Mouse (Mus musculus) C2C12 (cell line): Measurements from ENCODE around the gene Stard7.

Source experiments
- CEBPB ChIP-seq: IDR thresholded peaks from one replicate; pipeline ENCODE4 v1.6.1; 2011; ENCODE audit warnings: low read depth, mild to moderate bottlenecking, control low read depth, moderate library complexity
- CTCF ChIP-seq: IDR thresholded peaks from one replicate; pipeline ENCODE4 v1.5.1; 2011; ENCODE audit not compliant: control insufficient read depth, insufficient read depth, insufficient read length
- MAX ChIP-seq: IDR thresholded peaks from one replicate; pipeline ENCODE4 v1.6.1; 2011; ENCODE audit warnings: mild to moderate bottlenecking, control low read depth
- USF1 ChIP-seq: IDR thresholded peaks from one replicate; pipeline ENCODE4 v1.6.1; 2011; ENCODE audit warnings: low read depth, mild to moderate bottlenecking, control low read depth, moderate library complexity

GRCm38 (mm10) chr2:127337531-127337930 lies 67.5 kb downstream of the Stard7 start:
- TF ChIP-seq CTCF (no peak), MAX (no peak), CEBPB (no peak), USF1 (no peak)
